Mouse (Mus musculus) C2C12 (cell line): ENCODE measurements around the gene Zscan22.

ENCODE experiments used
- CTCF ChIP-seq: IDR thresholded peaks from one replicate; pipeline ENCODE4 v1.5.1; 2011; ENCODE audit not compliant: control insufficient read depth, insufficient read depth, insufficient read length
- MAX ChIP-seq: IDR thresholded peaks from one replicate; pipeline ENCODE4 v1.6.1; 2011; ENCODE audit warnings: mild to moderate bottlenecking, control low read depth

DNA sequence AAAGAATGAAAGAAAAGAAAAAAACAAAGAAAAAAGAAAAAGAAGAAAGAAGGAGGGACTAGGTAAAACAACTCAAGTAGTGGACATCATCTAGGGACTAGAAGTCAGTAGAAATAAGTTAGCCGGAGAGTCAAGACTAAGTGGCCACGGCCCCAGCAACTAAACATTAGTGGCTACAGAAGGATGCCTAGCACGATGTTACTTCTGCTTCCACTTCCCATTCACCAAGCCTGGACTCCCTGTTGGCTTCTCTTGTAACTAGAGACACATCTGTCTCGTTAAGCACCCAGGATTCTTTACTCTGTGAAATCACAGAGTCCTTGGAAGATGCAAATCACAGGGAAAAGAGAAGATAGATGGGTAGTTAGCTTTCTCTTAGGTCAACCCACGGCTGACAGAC, 59.9 kb downstream of the Zscan22 start:
- TF ChIP-seq CTCF, result no peak
- no peak for TF ChIP-seq MAX
